Mouse (Mus musculus) right cerebral cortex, adult 2 months (tissue): Measurements from ENCODE around the gene Olfr156.
A peak's percentile ranks its signal among the peaks of the same experiment; 100 is the strongest.
"Not testable (repeated sequence)": the region's sequence is repeated elsewhere in the genome, so short reads cannot be mapped to it uniquely, and the experiment has no call there.

Experiments
- DNase-seq, 2 experiments: peaks; one replicate each; pipeline ENCODE4 v3.0.0; 2021 to 2022; ENCODE audit warnings: low spot score in 2 of 2

The Olfr156 gene

GRCm38 (mm10) chr4:43823845-43824337, at the start of gene Olfr156:
Gene Olfr156, minus strand, starts transcription at chr4:43823895.
- no peak for DNase-seq

DNA sequence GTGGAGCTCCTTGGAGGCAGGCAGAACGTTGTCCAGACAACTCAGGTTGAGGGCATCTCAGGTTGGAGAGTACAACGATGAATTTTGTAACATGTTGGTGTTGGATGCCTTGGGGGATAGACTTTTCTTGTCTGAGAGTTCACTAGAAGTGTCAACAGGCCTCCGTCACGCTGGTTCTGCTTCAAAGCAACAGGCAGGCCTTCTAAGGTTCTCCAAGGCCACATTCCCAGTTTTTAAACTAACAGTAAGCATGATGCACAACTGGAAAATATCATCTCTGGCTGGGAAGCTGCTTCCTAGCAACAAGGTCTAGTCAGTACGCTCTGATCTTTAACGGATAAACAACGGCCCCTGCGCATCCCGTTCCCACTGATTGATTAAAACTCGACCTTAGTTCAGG, 46.1 kb upstream of the Olfr156 start:
- no peak for DNase-seq

GRCm38 (mm10) chr4:43863298-43863697, 39.6 kb upstream of the Olfr156 start:
- no peak for DNase-seq

- DNase-seq = peak; percentile 81 to 82
Measured at GRCm38 (mm10) chr4:43860744-43861519, 37.2 kb upstream of the Olfr156 start.

DNA sequence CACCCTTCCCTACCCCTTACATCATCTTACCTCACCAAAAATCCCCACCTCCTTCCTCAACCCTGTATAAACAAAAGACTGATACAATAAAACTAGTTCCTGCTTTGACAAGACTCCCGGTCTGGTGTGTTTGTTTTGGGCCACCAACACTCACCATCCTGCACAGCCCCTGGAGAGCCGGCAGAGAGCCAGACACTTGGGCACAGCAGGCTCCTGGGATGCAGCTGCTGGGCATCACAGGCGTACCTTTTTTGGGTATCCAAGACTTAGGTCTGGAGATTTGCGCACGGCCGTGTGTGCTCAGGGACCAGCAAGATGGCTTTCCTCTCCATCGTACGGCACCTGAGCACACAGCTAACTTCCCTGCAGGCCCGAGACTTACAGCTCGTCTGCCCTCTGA, 36.2 kb upstream of the Olfr156 start:
- DNase-seq = no peak

GRCm38 (mm10) chr4:43854101-43854500, 30.4 kb upstream of the Olfr156 start:
- no peak for DNase-seq

- DNase-seq = no peak
Measured at GRCm38 (mm10) chr4:43851265-43851664, 27.6 kb upstream of the Olfr156 start, which contains the start of gene Olfr155. Gene Olfr155, plus strand, starts transcription at chr4:43851565.

DNA sequence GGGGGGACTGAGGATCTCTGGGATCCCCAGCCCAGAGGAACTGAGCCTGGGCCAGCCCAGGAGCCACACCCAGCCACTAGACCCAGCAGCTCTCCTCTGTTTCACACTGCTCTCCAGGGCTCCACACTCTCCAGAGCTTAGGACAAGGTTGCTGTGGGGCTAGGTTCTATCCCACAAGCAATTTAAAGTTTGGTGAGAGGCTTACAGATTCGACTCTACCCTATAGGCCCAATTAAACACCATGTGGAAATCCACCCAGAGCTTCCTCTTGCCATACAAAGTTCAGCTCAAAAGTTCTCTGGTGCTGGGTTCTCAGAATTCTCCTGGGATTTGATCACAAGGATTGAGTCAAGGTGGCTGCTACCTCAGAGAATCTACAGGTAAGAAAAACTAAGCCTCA, 16.4 kb upstream of the Olfr156 start, which contains the start of gene Olfr157:
Gene Olfr157, minus strand, starts transcription at position 101 of the 400 bp plus-strand sequence.
- DNase-seq = no peak

DNA sequence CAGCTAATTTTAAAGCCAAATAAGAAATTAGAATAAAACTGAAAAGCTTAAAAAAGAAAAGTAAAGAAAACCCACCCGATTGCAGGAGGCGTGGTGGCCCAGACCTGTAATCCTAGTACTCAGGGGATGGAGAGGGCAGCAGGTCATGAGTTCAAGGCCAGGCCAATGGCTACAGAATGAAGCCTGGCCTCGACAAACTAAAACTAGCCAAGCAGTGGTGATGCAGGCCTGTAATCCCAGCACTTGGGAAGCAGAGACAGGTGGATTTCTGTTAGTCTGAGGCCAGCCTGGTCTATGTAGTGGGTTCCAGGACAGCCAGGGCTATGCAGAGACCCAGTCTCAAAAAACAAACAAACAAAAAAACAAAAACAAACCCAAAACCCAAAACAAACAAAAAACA, 14.6 kb upstream of the Olfr156 start:
- no peak for DNase-seq

GRCm38 (mm10) chr4:43834749-43835148, 11.1 kb upstream of the Olfr156 start:
- no peak for DNase-seq

DNA sequence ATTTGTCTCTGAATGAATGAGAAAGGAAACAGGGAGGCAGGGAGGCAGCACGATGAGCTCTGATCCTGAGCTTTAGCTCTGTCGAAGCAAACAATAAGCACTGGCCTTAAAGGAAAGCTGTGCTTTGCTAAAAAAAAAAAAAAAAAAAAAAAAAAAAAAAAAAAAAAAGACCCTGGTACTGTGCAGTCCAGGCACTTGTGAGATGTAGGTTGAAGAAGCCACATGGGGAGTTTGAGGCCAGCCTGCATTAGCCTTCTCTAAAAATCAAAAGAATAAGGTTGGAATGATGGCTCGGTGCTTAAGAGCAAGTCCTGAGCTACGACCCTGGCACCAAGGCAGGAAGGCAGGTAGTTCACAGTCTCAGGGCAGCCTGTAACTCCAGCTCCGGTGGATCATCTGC, 10.1 kb upstream of the Olfr156 start:
- no peak for DNase-seq

GRCm38 (mm10) chr4:43832031-43832430, 8.3 kb upstream of the Olfr156 start:
- no peak for DNase-seq

DNA sequence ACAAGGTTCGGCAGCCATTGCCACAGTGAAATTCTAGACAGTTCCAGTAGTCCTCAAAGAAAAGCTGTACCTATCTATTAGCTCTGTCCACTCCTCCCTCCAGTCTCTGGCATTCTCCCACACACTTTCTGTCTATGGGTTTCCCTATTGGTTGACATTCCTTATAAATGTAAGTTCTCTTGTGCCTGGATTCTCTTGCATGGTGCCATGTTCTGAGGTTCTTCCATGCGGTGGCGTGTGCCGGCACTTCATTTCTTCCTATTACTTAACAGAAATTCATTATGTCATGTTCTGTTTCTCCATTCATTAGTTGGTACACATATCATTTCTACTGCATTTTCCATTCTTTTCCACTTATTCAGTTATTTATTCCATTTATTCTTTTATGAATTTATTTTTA, 5.1 kb upstream of the Olfr156 start:
- no peak for DNase-seq

GRCm38 (mm10) chr4:43822896-43823550, 672 bp downstream of the Olfr156 start:
- DNase-seq = peak; percentile 11 to 18

- no peak for DNase-seq
Measured at GRCm38 (mm10) chr4:43798936-43799335, 24.8 kb downstream of the Olfr156 start.

DNA sequence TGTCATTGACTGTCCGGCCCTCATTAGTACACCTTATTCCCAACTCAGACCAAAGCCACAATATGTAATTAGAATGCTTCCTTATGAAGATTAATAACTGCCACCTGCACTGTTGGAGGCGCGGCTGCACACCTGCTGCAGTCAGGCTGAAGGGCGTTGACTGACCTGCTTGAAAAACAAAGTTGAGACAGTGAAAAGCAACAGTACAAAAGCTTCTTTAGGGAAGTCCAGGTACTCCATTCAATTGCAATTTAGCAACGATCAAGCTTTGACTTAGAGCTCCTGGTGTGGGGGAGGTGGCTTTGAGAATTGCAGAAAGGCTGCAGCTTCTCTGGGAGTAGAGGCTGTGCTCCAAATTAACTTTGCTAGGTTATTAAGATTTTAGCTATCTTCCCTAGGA, 27.9 kb downstream of the Olfr156 start:
- DNase-seq = not testable (repeated sequence)

- no peak for DNase-seq
Measured at GRCm38 (mm10) chr4:43795296-43795695, 28.4 kb downstream of the Olfr156 start.

GRCm38 (mm10) chr4:43772304-43772703, 51.4 kb downstream of the Olfr156 start:
- no peak for DNase-seq

DNA sequence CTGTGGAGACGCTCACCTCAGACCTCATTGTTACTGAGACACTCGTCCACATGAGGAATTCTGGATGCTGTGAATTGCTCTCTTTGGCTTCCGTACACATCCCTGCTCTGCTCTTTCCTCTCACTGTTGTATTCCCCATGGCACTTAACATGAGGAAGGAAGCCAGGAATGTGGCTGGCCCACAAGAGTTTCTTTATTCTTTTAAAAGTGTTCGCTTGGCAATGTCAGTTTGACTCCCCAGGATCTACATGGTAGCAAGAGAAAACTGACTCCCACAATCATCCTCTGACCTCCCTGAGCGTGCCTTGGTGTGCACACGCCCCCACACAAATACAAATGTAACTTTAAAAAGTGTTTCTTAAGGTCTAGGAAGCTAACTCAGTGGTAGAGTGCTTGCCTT, 52.1 kb downstream of the Olfr156 start:
- no peak for DNase-seq

- no peak for DNase-seq
Measured at GRCm38 (mm10) chr4:43770909-43771308, 52.8 kb downstream of the Olfr156 start, which contains the start of gene Olfr159. Gene Olfr159, minus strand, starts transcription at chr4:43771009.
